Mouse (Mus musculus): ENCODE results near the gene Pacsin3.

The Pacsin3 gene

GRCm38 (mm10) chr2:91258830-91259229, 3.1 kb downstream of the Pacsin3 start:
- DNase-seq (ENCODE audit: extremely low read depth, low read depth): no peak

DNA sequence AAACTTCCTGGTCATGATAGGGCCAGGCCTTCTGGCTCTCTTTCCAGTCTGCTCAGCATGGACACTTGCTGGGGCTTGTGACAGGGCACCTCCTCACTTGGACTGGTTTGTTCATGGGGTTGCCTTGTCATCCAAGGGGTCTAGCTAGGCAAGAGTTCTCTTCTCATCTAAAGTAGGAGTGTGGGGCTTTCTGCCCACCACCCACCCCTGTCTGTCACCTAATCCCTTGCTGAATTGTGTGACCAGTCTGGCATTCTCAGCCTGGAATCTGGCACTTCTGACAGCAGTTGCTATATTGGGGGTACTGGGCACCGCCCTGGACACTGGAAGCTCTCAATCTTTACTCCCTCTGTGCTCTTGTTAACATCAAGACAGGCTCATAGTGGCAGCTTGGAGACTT, 3.7 kb downstream of the Pacsin3 start:
- no peak for DNase-seq (ENCODE audit: extremely low read depth, low read depth)

- DNase-seq (ENCODE audit: extremely low read depth, low read depth): no peak
These were observed 8.2 kb downstream of the Pacsin3 start for GRCm38 (mm10) chr2:91263692-91264660.

- DNase-seq (ENCODE audit: extremely low read depth, low read depth): peak; percentile 87
These were observed 9.2 kb downstream of the Pacsin3 start, which contains the start of gene Arfgap2 for GRCm38 (mm10) chr2:91264711-91265681. Arfgap2 (plus strand) TSS chr2:91264974.

- no peak for DNase-seq (ENCODE audit: extremely low read depth, low read depth)
These were observed 12.3 kb downstream of the Pacsin3 start for GRCm38 (mm10) chr2:91268042-91268441.

- no peak for DNase-seq (ENCODE audit: extremely low read depth, low read depth)
These were observed 13.0 kb downstream of the Pacsin3 start for GRCm38 (mm10) chr2:91268706-91269105.

- DNase-seq (ENCODE audit: extremely low read depth, low read depth): no peak
These were observed 14.0 kb downstream of the Pacsin3 start for GRCm38 (mm10) chr2:91269687-91270133.

DNA sequence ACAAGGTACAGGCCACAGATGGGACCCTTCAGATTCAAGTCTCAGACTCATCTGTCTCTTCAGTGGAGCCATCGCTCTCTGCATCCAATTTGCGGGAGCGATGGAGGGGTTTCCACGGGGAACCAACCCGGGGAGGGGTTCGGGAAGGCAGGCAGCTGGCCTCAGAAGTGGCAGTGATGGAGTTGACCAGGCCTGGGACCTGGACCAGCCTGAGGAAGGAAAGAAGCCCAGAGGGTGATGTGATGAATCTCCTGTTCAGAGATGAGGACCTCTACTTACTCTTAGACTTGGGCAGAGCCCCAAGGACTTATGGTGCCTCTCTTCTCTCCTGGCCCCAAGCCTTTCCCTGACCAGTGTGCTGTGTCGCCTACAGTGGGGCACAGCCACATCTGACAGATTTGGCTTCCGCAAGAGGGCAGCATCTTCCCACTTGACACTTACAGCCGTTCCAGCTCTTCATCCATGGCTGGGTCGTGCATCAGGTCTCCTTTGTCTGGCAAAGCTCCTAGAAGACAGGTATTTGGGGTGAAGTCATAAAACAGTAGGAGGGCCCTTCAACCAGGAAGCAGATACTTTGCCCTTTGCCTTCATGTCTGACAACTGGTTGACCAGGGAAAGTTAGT, 23.1 kb downstream of the Pacsin3 start:
- DNase-seq (ENCODE audit: extremely low read depth, low read depth): no peak

DNA sequence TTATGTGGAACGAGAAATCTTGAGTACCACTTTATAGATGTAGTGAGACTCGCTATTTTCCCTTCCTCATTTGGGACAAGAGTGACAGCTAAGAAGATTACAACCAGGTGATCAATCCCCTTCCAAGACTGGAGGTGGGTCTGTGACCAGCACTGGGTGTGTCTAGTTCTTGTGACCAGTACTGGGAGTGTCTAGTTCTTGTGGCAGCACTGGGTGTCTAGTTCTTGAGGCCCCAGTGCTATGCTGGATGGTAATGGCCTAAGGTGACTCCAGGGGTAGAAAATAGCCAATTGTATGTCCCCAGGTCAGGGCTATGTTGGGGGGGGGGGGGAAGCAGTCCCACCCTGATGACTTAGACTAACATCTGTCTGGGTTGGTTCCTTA, 23.6 kb downstream of the Pacsin3 start:
- no peak for DNase-seq (ENCODE audit: extremely low read depth, low read depth)

- no peak for DNase-seq (ENCODE audit: extremely low read depth, low read depth)
These were observed 25.6 kb downstream of the Pacsin3 start for GRCm38 (mm10) chr2:91281366-91281765.

DNA sequence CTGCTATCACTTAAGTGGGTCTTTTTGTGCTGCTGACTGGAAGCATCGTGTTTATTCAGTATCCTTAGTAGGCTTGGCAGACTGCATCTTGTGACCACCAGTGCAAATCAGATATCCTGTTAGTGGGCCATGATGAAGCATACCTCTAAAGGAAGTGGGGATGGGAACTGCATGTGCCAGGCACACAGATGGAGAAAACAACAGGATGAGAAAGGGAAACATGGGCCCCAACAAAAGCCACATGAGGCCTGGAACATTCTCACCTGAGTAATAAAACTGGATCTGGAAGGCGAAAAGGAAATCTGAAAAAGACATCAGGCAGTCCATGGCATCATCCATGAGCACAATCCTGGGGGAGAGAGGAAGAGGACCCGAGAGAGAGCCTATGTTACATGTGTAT, 28.2 kb downstream of the Pacsin3 start:
- no peak for DNase-seq (ENCODE audit: extremely low read depth, low read depth)

GRCm38 (mm10) chr2:91284375-91285199, 28.8 kb downstream of the Pacsin3 start:
- DNase-seq (ENCODE audit: extremely low read depth, low read depth): no peak

GRCm38 (mm10) chr2:91285885-91286505, 30.2 kb downstream of the Pacsin3 start:
- DNase-seq (ENCODE audit: extremely low read depth, low read depth): no peak

DNA sequence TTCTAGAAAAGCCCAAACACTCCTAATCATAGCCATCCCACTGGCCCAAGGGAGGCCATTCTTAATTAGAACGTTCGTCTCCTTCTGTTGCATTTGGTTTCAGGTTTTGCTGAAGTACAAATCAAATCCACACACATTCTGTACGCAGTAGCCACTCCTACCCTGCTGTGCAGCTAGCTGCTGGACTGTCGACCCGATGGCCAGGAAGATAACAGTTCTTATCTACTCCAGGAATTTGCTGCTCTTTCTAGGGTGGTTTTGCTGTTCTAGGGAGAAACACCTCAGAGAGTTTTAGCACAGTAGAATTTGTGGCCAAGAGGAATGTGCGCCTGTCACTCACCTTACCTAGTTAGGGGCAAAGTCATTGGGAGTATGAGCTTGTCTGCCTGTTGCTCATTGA, 31.8 kb downstream of the Pacsin3 start:
- no peak for DNase-seq (ENCODE audit: extremely low read depth, low read depth)

GRCm38 (mm10) chr2:91291197-91292007, 35.6 kb downstream of the Pacsin3 start:
- DNase-seq (ENCODE audit: extremely low read depth, low read depth): no peak

DNA sequence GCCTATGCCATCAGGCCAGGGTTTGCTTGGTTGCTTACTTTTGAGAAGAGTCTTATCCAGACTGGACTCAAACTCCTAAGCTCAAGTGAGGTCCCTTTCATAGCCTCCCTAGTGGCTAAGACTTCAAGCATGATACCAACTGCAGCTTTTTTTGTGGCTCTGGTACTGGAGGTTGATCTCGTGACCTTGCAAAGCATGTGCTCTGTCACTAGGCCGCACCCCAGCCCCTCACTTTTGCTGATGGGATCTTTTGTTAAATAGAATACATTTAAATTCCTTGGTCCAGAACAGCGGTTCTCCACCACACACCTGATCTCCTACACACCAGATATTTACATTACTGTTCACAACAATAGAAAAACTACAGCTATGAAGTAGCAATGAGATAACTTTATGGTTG, 38.5 kb downstream of the Pacsin3 start:
- DNase-seq (ENCODE audit: extremely low read depth, low read depth): no peak

GRCm38 (mm10) chr2:91295895-91296294, 40.1 kb downstream of the Pacsin3 start:
- DNase-seq (ENCODE audit: extremely low read depth, low read depth): no peak

DNA sequence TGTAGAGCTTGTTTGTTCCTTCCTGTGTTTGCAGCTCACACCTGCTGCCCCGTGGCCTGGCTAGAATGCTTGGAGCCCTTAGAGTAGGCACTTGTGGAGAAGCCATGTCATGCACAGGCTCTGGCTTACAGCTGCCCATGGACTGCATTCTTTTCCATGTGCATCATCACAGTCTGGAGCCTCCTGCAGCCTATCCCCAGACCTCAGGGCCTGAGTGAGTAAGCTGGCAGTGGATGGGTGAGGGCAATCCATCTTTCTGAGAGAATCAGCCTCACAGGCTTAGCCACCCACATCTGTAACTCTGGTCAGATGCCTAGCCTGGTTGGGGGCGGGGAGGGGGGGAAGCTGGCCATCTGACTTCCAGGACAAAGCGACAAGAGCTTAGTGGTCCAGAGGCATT, 43.4 kb downstream of the Pacsin3 start:
- no peak for DNase-seq (ENCODE audit: extremely low read depth, low read depth)

GRCm38 (mm10) chr2:91300784-91301183, 45.0 kb downstream of the Pacsin3 start:
- no peak for DNase-seq (ENCODE audit: extremely low read depth, low read depth)
